Mouse (Mus musculus) stomach, embryonic 16.5 days (tissue): Measurements from ENCODE around the gene Ntrk1. TPM values are rescaled to one million over a fixed set of nuclear protein-coding genes. Genes with fewer than 3 reads are reported as not detected.

ENCODE experiments used
- ATAC-seq: fragments of 200-750 bp; cut with Nextera tagmentation; 2 replicates; pipeline ENCODE4 v1.8.0; 2017; ENCODE audit warnings: moderate number of reproducible peaks, moderate TSS enrichment; ENCODE audit not compliant: insufficient read depth, low FRiP score
- H3K27ac ChIP-seq: fragments of 300-500 bp; sonication (generic); 2 replicates; pipeline ENCODE4 v1.5.1; 2014; ENCODE audit warnings: low read length
- H3K27me3 ChIP-seq: fragments of 300-500 bp; sonication (generic); 2 replicates; pipeline ENCODE4 v1.6.1; 2014; ENCODE audit warnings: low read length, control low read depth, mixed read lengths; ENCODE audit not compliant: control insufficient read depth, insufficient read depth
- H3K36me3 ChIP-seq: fragments of 300-500 bp; sonication (generic); 2 replicates; pipeline ENCODE4 v1.6.1; 2014; ENCODE audit warnings: low read length; ENCODE audit not compliant: control insufficient read depth, insufficient read depth
- H3K4me1 ChIP-seq: fragments of 300-500 bp; sonication (generic); 2 replicates; pipeline ENCODE4 v1.6.1; 2014; ENCODE audit warnings: low read length, control low read depth, mixed read lengths; ENCODE audit not compliant: control insufficient read depth, insufficient read depth
- H3K4me2 ChIP-seq: fragments of 300-500 bp; sonication (generic); 2 replicates; pipeline ENCODE4 v1.6.1; 2014; ENCODE audit warnings: low read depth, low read length, mixed read lengths
- H3K4me3 ChIP-seq: fragments of 300-500 bp; sonication (generic); replicated peaks from 2 replicates; pipeline ENCODE4 v1.5.1; 2014; ENCODE audit warnings: mild to moderate bottlenecking, low read length
- H3K9ac ChIP-seq: fragments of 300-500 bp; sonication (generic); 2 replicates; pipeline ENCODE4 v1.6.1; 2014; ENCODE audit warnings: low read length
- H3K9me3 ChIP-seq: fragments of 300-500 bp; sonication (generic); replicated peaks from 2 replicates; pipeline ENCODE4 v1.6.1; 2016; ENCODE audit warnings: low read length, control low read depth; ENCODE audit not compliant: control insufficient read depth
- WGBS: fragments of 180-500 bp; shearing (Covaris S2); extraction: QIAGEN DNeasy Blood & Tissue Kit; methylation state at CpG from one replicate; pipeline ENCODE4 v1.1.7; 2014; 5-methylcytosine and 5-hydroxymethylcytosine counted together
- polyA plus RNA-seq: library from polyadenylated mRNA; unstranded; fragments of >200 nt; fragmentation: Nextera tagmentation; extraction: Ambion mirVana; gene quantifications from 2 replicates; pipeline ENCODE4 v1.2.1, GENCODE M21; 2015

Ntrk1 gene
- polyA plus RNA-seq, 1 experiment from 2014 or later, result 1.4 TPM

GRCm38 (mm10) chr3:87735335-87735734, 59.6 kb downstream of the Ntrk1 start:
- no peak overlapping the region for H3K9ac ChIP-seq
- H3K4me3 ChIP-seq, result no peak overlapping the region
- no peaks in the 10 kb centered on the region for H3K9me3 ChIP-seq
- peaks cover 21% of the 10 kb centered on the region; the same call in 1 of the 2 replicates for H3K36me3 ChIP-seq
- H3K4me1 ChIP-seq, result no peaks in the 10 kb centered on the region
- 65% methylated on average over 9 of the region's 9 CpGs for WGBS
- ATAC-seq, result no peak
- no peaks in the 10 kb centered on the region for H3K27me3 ChIP-seq
- no peak overlapping the region for H3K27ac ChIP-seq
- H3K4me2 ChIP-seq, result no peak overlapping the region

- no peak overlapping the region for H3K27ac ChIP-seq
- H3K9me3 ChIP-seq, result no peaks in the 10 kb centered on the region
- peaks cover 26% of the 10 kb centered on the region for H3K36me3 ChIP-seq
- WGBS, result 83% methylated on average over 11 of the region's 11 CpGs
- H3K27me3 ChIP-seq, result no peaks in the 10 kb centered on the region
- no peak overlapping the region for H3K4me3 ChIP-seq
- no peak overlapping the region for H3K9ac ChIP-seq
- no peaks in the 10 kb centered on the region for H3K4me1 ChIP-seq
- no peak for ATAC-seq
- H3K4me2 ChIP-seq, result no peak overlapping the region
Observed at GRCm38 (mm10) chr3:87733984-87734761, 60.8 kb downstream of the Ntrk1 start.

- H3K9me3 ChIP-seq, result no peaks in the 10 kb centered on the region
- no peaks in the 10 kb centered on the region for H3K4me1 ChIP-seq
- peaks cover 30% of the 10 kb centered on the region for H3K36me3 ChIP-seq
- H3K27me3 ChIP-seq, result no peaks in the 10 kb centered on the region
- no peak overlapping the region for H3K9ac ChIP-seq
- H3K4me2 ChIP-seq, result no peak overlapping the region
- no peak for ATAC-seq
- no peak overlapping the region for H3K27ac ChIP-seq
- WGBS, result 76% methylated on average over 4 of the region's 4 CpGs
- no peak overlapping the region for H3K4me3 ChIP-seq
Observed at GRCm38 (mm10) chr3:87733098-87733497, 61.9 kb downstream of the Ntrk1 start.

- Histone ChIP-seq H3K4me2 (no peak overlapping the region), H3K36me3 (peaks cover 38% of the 10 kb centered on the region), H3K4me1 (no peaks in the 10 kb centered on the region), H3K9ac (no peak overlapping the region), H3K4me3 (no peak overlapping the region), H3K27me3 (no peaks in the 10 kb centered on the region), H3K27ac (no peak overlapping the region), H3K9me3 (no peaks in the 10 kb centered on the region)
- WGBS, result 78% methylated on average over 6 of the region's 6 CpGs
- ATAC-seq, result no peak
Observed at GRCm38 (mm10) chr3:87728696-87729095, 66.3 kb downstream of the Ntrk1 start.

Other genes starting within 250 kb of the Ntrk1 start
- gene Arhgef11, start 177.6 kb downstream of the Ntrk1 start, polyA plus RNA-seq, result 14.7 and 16.7 TPM in 2 replicates
- 0.63 and 1.0 TPM in 2 replicates for gene Lrrc71, start 46.5 kb downstream of the Ntrk1 start, polyA plus RNA-seq
- 0.41 and 0.50 TPM in 2 replicates for gene Insrr, start 1.8 kb upstream of the Ntrk1 start, polyA plus RNA-seq
- 22.6 and 25.5 TPM in 2 replicates for gene Pear1, start 29.1 kb upstream of the Ntrk1 start, polyA plus RNA-seq
- gene Sh2d2a, start 51.6 kb upstream of the Ntrk1 start, polyA plus RNA-seq, result 0.16 and 0.26 TPM in 2 replicates
- gene Prcc, start 90.4 kb upstream of the Ntrk1 start, polyA plus RNA-seq, result 6.7 and 7.5 TPM in 2 replicates
- 82.1 and 83.1 TPM in 2 replicates for gene Hdgf, start 111.2 kb upstream of the Ntrk1 start, polyA plus RNA-seq
- gene Mrpl24, start 124.3 kb upstream of the Ntrk1 start, polyA plus RNA-seq, result 66.2 and 77.2 TPM in 2 replicates
- gene Isg20l2, start 135.2 kb upstream of the Ntrk1 start, polyA plus RNA-seq, result 40.8 and 41.5 TPM in 2 replicates
- 19.8 and 20.3 TPM in 2 replicates for gene Rrnad1, start 135.6 kb upstream of the Ntrk1 start, polyA plus RNA-seq
- gene Crabp2, start 153.5 kb upstream of the Ntrk1 start, polyA plus RNA-seq, result 29.4 and 43.3 TPM in 2 replicates
- 7.7 and 10.2 TPM in 2 replicates for gene Nes, start 175.9 kb upstream of the Ntrk1 start, polyA plus RNA-seq
- 0.34 and 0.52 TPM in 2 replicates for gene Bcan, start 205.1 kb upstream of the Ntrk1 start, polyA plus RNA-seq
- 0.18 TPM in 1 of 2 replicates, not detected in the other for gene Hapln2, start 232.4 kb upstream of the Ntrk1 start, polyA plus RNA-seq
- 29.7 and 30.1 TPM in 2 replicates for gene Gpatch4, start 247.9 kb upstream of the Ntrk1 start, polyA plus RNA-seq